Mouse (Mus musculus) cerebellum, postnatal 10 days (tissue): ENCODE measurements around the gene Acsf3.

ENCODE experiments used
- DNase-seq, 2 experiments: peaks; one replicate each; pipeline ENCODE4 v3.0.0; 2021; ENCODE audit warnings: mixed read lengths in 2 of 2

Acsf3 gene

DNA sequence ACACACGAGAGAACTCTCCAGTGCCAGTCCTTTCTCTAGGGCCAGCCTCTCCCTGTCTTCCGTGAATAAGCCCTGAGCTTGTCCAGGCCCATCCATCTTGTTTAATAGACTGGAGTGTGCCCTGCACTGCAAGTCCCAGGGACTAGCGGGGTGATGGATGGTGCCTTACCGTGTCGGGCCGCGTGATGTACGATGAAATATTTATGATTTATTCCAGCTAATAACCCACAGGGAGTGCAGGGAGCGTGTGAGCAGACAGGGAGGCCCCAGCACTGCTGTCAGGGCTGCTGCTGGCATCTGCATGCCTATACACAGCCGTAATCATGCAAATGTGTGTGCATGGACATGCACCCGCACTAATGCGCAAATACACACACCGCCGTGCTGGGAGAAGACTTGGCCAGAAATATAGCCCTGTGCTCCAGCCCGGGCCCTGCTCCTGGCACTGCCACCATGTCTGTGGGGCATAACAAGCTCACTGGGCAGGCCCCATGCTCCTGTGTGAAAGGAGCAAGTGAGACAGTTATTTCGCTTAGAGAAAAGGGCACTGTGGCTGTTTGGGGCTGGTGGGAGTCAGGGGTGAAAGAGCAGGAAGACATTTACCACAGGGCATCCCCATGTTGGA lies 36.7 kb downstream of the Acsf3 start:
- peak; percentile 52 to 63 for DNase-seq

DNA sequence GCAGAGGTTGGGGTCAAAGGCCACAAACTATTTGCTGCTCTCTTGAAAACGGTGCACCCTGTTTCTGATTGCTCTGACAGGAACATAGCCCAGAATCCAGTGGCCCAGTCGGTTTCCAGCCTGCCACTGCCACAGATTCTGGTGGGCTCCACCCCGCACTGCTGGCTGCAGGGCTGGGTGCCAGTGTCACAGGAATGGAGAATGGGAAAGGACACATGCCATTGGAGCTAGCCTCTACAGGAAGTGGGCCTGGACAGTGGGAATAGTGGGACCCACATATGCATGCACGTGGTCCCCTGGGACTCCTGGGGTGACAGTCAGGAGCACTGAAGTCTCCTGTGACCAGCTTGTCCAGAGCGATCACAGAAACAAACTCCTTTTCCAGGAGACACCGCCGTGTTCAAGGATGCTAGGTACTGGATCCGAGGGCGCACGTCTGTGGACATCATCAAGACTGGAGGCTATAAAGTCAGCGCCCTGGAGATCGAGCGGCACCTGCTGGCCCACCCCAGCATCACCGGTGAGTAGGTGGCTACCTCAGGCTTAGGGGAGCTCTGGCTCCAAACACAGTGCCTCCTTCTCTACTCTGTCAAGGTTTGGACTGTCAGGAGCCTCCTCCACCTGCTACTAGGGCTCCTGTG lies 37.4 kb downstream of the Acsf3 start:
- peak; percentile 71 for DNase-seq

DNA sequence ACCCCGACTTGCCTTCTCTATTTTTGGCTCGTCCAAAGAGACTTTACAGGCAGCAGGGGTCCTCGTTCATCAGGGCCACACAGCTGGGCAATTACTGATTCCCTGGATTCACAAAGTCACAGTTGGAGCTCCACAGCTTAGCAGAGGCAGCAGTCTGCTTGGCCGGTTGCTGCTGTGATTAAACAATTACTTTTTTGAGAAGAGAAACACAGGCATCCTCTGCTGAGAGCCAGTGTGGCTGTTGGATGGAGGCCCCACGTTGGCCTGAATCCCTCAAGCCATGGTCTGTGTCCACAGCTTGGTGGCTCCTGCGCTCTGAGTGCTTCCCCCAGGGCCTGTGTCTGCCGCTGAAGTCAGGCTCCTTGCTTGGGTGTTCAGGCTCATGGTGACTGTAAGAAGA lies 39.3 kb downstream of the Acsf3 start:
- peak; percentile 67 to 81 for DNase-seq

DNA sequence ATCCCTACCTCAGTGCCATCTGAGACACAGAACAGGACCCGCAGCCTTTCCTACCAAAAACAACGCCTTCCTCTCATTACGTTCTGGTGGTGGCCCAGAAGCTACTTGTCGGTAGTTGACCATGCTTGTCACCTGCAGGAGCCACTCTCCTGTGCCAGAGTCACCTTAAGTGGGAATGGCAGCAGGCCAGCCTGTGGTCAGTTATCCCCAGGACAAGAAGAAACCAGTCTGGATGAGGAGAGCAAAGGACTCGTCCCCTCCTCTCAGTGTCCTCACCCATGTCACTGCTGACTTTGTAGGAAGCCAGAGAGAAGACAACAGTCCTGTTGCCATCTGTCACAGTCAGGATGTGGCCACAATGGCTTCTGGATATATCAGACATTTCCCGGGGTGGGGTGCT lies 41.7 kb downstream of the Acsf3 start:
- DNase-seq, result no peak

DNA sequence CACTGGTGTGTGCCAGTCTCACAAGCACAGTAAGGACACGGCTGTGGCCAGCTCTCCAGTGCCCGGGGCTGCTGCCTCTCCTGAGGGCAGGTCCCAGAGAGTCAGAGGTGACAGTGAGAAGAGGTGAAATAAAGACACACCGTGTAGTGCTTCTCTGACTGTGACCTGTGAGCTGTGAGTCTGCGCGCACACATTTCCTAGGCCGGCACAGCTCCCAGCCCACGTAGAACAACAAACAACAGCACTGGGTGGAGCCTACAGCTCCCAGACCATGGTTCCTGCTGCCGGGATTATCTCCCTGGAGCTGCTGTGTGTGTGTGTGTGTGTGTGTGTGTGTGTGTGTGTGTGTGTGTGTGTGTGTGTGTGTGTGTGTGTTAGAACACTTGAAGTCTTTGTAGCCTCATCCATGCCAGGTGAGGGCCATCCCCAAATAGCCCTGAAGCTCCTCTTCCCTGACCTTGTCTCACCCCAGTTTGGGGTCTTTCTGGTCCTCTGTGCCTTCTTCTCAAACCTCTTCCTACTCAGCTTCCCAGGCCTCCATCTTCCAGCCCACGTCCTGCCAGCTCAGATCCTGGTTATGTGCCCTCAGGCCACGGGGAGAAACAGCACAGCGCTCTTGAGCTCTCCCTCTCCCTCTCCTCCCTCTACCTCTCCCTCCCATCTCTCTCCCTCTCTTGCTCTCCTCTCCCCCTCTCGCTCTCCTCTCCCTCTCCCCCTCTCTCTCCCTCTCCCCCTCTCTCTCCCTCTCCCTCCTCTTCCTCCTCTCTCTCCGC lies 42.6 kb downstream of the Acsf3 start:
- DNase-seq, result no peak

DNA sequence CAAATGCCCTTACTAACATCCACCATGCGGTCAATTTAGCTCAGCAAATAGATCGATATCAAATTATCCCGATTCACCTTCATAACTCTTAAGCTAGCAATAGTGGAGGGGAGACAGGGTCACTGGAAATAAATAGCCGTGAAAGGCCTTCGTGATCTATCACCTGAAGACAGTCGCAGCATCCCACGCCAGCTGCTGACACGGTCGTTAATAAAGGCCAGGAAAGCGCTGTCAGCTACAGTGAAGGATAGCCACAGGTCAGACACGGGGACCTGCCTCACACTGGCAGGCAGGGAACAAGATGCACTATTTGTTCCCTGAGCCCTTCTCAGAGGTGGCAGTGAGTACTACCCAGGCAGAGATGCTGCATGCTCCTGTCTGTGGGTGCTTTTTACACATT lies 44.5 kb downstream of the Acsf3 start:
- no peak for DNase-seq

DNA sequence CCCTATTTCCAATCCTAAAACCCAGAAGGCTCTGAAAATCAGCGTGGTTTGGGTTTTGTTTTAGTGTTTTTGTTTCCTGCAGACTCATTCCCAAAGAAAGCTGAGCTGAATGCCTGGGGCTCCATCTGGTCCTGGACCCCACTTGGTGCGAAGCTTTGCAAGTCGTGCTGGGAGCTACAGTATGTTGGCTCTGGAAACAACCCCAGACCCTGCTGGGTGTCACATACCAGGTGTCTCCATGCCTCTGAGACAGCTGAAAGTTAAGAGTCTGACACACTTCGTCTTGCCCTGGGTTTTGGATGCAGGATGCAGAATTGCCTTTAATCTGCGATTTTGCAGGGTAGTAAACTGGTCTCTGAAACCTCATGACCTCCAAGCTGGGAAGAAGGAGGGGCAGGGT lies 49.3 kb downstream of the Acsf3 start:
- DNase-seq, result peak; percentile 74 to 84

DNA sequence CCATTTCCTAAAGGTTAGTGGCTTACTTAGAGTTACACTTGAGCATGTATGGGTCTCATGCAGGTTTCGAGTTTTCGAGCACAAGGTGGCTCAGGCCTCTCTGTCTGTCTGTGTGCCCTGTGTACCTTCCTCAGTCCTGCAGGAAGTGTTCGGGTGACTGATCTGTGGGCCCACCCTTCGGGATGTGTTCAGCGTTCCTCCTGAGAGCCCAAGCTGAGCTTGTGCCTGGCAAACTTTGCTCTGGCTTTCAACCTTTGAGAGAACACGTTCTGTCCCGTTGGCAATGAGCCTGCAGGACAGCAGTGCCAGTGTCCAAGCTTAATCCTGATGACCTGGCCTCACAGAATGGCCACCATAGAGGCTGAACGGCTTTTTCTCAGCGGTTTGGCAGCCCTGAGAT lies 49.7 kb downstream of the Acsf3 start:
- no peak for DNase-seq

DNA sequence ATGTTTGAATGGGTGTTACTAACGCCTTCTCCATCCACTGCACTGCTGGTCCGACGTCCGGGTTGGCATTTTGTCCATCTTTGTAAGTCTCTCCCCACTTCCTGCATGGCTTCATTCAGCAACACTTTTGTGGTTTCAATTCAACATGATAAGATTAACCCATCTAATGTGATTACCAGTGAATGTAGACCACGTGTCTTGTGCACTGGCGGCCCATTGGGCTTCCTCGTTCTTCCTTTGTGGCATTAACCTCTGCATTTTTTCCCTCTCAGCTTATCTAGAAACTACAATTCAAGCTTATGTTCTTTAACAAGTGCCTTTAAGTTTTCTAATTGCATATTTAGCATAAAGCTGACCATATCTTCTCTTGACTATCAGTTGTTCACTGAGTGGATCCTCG lies 50.1 kb downstream of the Acsf3 start:
- no peak for DNase-seq

DNA sequence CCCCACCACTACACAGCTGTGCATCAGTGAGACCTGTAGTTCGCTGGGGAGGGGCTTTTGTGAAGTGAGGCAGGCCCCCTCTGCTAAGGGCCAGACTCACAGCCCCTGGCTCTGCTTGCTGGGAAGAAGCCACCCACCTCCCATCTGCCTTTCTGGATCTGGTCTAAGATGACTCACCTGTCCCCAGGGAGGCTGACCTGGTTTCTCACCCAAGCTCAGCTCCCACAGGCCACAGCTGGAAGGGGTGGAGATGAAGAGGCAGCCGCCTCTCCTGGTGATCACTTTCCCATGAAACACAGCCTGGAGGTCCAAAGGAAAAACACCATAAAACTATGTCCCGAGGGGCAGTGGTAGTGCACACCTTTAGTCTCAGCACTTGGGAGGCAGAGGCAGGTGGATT lies 54.1 kb downstream of the Acsf3 start:
- DNase-seq, result no peak

DNA sequence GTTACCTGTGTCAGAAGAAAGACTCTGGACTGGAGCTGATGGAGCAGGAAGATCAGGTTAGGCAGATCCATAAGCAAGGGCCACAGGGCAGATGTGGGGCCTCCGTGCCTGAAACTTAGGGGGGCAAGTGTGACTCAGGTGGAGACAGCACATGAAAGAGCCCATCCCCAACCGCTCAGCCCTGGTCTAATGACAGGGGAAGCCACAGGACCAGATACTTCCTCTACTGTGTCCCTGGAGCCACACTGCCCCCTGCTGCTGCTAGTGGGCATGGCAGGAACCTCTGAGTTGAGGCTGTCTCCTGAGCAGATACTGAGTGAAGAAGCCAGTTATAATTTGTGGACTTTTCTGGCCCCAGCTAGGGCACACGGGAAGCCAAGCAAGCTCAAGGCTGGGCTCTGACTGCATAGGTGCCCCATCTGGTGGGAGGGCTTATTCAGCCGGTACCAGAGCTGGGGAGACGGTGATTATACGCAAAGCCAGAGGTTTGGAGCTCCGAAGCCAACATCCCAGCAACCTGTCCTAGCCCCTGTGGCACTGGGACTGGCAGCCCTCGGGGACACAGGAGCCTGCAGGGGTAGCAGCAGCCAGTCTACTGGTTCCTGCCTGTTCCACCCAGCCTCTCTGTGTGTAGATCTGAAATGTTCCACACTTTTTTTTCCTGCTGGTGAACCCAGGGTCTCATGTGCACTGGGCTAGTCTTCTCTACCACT lies 55.2 kb downstream of the Acsf3 start:
- DNase-seq, result peak; percentile 98 to 99

DNA sequence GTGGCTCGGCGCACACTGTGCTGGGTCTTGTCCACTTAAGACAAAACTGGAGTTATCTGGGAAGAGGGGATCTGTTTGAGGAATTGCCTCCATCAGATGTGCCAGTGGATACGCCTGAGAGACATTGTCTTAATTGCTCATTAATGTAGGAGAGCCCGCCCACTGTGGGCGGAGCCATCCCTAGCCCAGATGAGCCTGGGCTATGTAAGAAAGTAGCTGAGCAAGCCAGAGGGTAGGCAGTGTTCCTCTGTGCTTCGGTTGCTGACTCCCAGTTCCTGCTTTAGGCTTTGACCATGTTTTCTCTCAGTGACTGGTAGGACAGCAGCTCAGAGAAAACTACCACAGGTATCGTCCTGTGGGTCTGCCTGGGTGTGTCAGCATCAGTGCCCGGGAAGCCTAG lies 59.1 kb downstream of the Acsf3 start:
- DNase-seq, result no peak

DNA sequence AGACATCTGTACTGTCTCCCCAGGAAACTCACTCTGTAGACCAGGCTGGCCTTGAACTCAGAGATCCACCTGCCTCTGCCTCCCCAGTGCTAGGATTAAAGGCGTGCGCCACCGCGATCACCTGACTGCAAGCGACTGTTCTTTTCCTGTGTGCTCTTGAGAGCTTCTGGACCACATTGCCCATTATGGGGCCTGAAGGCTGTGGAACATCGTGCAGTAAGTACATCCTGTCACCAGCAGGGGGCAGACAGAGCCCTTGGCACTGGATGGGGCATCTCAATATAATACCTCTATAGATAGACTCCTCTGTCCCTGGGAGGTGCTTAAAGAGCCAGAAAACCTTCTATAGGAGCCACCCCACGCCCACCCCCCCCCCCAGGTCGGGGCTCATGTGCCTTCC lies 59.7 kb downstream of the Acsf3 start:
- DNase-seq, result peak; percentile 90 to 93

DNA sequence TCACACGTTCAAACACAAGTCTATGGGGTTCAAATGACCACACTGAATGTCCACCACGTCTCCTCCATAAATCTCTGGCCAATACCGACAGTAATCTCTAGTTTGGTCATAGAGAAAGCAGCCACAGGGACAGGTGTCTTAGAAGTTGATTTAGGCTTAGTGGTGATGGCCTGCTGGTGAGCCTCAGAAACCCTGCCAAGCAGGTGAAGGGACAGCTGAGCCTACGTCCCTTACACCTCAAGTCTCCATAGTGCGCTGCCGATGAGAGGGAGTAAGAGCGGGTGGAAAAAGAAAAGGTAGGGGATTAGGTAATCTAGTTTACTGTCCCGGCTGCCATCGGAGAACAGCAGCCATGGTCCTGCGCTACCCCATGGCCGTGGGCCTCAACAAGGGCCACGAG lies 60.9 kb downstream of the Acsf3 start:
- DNase-seq, result no peak

DNA sequence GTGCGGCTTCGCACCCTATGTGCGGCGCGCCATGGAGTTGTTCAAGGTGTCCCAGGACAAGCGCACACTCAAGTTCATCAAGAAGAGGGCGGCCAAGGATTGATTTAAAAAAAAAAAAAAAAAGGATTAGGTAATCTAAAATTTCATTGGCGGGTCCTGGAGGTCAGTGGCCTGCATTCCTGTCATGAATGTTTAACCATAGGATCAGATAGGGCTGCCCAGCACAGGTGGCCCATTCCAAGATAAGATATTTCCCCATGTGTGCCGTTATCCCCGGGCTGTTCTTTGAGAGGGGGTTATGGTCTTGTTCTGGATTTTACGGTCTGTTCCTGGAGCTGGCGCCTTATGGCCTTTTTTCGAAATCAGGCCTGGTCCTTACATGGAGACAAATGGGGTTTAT lies 61.4 kb downstream of the Acsf3 start:
- DNase-seq, result no peak

DNA sequence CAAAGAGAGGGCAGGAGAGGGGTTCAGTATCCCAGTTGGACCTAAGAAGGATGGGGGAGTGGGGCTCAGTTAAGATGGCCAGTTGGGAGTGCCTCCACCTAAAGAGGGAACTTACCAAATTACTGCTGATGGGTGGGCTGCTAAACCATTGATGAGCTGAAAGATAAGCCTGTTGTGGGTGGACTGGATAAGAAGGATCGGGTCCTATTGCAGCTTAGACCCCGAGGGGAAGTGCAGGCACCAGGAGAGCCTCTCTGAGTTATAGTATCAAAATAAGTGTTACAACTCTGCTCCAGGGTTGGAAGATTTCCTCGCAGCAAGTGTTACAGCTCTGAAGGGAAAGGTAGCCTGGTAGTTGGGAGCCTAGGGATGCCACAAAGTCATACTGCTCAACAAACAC lies 68.9 kb downstream of the Acsf3 start:
- DNase-seq, result no peak

DNA sequence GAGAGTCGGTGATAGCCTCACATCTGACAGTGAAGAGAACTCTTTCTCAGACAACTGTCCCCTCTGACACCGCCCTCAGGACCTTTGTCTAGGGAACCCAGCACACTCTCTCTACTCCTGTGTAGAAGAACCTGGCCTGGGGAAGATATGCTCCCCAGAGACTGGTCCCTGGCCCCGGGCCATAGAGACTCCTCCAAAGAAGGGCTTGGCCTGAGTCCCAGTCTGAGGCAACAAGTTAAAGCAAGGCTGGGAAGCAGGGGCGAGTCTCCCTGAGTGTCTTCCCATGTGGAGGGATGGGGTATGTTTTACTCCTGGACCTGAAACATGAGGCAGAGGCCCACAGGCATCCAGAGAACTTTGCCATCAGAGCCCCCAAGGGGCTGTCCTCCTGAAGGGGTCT lies 70.4 kb downstream of the Acsf3 start:
- DNase-seq, result peak in 1 of 2 experiments; percentile 53

DNA sequence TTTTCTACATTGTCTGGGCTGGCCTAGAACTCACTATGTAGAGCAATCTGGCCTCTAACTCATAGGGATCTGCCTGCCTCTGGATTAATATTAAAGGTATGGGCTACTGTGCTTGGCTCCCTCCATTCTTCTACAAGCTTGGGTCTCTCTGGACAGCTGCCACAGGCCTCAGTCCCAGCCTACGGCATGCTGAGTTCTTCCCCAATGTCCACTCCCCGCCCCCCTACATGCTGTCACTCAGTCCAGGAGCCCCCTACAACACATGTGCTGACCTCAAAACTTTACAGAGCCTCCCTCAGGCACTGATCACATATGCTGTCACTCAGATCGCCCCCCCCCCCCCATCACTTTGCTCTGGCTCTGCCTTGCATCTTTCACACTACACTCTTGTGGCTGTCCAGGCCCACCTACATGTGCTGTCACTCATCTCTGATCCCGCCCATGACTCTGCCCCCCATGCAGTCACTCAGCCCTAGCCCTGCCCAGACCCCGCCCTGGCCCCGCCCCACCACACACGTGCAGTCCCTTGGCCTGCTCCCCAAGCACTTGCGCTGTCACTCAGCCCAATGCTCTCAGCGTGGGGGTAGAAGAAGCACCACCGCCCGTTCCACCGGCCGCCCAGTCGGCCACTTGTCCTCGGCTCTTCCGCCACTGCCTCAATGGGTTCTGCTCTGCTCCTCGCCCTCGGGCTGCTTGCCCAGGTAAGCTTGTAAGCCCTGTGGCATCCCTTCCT lies 72.7 kb downstream of the Acsf3 start, which contains the start of gene Cdh15:
Gene Cdh15, plus strand, starts transcription at position 138 of the 733 bp plus-strand sequence.
- DNase-seq, result peak; percentile 90 to 92

DNA sequence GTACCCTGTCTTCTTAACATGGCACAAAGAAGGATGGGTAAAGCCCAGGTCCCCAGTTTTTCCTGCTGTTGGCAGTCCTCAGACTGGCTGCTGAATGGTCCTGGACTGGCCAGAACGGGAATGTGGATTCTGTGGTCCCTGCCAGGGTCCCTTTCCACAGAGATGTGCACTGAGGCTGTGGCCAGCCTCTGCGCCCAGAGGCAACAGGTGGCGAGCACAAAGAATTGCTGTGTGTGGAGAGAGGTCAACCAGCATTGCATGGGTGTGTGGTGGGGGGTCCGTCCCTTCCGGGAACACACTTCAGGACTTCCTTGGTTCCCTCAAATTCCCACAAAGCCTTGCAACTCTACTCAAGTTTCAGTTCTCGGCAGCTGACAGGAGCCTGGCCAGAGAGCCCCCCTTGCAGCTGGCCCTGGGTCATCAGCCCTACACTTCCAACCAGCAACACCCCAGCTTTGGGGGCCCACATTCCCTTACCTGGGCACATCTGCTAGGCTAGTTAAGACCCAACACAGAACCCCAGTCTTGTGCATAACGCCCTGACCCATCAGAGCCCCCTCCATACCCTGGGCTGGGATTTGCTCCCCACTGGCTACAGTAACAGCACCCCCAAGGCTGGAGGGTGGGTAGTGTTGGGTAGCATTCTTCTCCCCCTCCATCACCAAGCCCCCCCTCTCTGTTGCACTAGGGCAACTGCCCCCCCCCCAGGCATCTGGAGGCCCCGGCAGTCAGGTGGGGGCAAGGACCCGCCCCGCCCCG lies 74.0 kb downstream of the Acsf3 start:
- peak; percentile 27 to 45 for DNase-seq

DNA sequence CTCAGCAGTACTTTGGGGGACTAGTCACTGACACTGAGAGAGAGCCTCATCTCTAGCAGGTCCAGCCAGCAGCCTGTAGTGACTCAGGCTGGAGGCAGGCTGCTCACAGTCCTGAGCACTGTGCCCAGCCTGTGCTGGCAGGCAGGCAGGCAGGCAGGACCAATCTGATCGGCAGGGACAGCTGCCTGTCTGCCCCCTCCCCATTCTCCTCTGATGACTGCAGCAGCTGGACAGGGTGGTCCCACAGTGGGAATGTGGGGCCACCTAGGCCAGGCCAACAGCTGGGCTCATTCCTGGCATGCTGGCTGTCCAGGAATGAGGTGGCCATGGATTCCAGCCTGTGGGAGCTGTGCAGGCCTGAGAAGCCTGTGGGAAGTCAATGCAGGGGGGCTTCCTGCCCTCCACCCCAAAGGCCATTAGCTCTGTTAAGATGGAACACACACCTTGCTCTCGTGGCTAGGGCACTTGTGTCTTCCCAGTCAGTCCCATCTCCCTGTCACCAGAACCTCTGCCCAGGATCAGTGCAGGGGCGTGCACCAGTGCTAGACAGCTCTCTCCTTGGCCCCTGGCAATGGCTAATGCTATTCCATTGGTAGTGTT lies 75.5 kb downstream of the Acsf3 start:
- DNase-seq, result peak; percentile 52
